Mouse (Mus musculus) heart, postnatal 0 days (tissue): ENCODE measurements around the gene As3mt. TPM values are rescaled to one million over a fixed set of nuclear protein-coding genes. Genes with fewer than 3 reads are reported as not detected.

Experiments used
- ATAC-seq: fragments of 200-750 bp; cut with Nextera tagmentation; 2 replicates; pipeline ENCODE4 v1.8.0; 2017; ENCODE audit warnings: low read depth, moderate number of reproducible peaks, moderate library complexity; ENCODE audit not compliant: insufficient read depth
- DNase-seq: peaks from one replicate; pipeline ENCODE4 v3.0.0-alpha.2; 2016; ENCODE audit warnings: low spot score
- H3K27ac ChIP-seq: fragments of 300-500 bp; sonication (generic); 2 replicates; pipeline ENCODE4 v1.5.1; 2014; ENCODE audit warnings: low read depth, mild to moderate bottlenecking
- H3K27me3 ChIP-seq: fragments of 300-500 bp; sonication (generic); 2 replicates; pipeline ENCODE4 v1.6.1; 2014; ENCODE audit warnings: low read length, mixed read lengths; ENCODE audit not compliant: control insufficient read depth, insufficient read depth
- H3K36me3 ChIP-seq: fragments of 300-500 bp; sonication (generic); replicated peaks from 2 replicates; pipeline ENCODE4 v1.6.1; 2014; ENCODE audit warnings: low read length, mixed read lengths; ENCODE audit not compliant: control insufficient read depth, insufficient read depth
- H3K4me1 ChIP-seq: fragments of 300-500 bp; sonication (generic); 2 replicates; pipeline ENCODE4 v1.6.1; 2014; ENCODE audit warnings: antibody characterized with exemption; ENCODE audit not compliant: control insufficient read depth, insufficient read depth
- H3K4me2 ChIP-seq: fragments of 300-500 bp; sonication (generic); 2 replicates; pipeline ENCODE4 v1.6.1; 2014; ENCODE audit warnings: low read depth, mild to moderate bottlenecking, low read length, moderate library complexity
- H3K4me3 ChIP-seq: fragments of 300-500 bp; sonication (generic); 2 replicates; pipeline ENCODE4 v1.5.1; 2014; ENCODE audit warnings: low read depth, low read length
- H3K9ac ChIP-seq: fragments of 300-500 bp; sonication (generic); replicated peaks from 2 replicates; pipeline ENCODE4 v1.6.1; 2014; ENCODE audit warnings: low read depth, low read length, mixed read lengths
- H3K9me3 ChIP-seq: fragments of 300-500 bp; sonication (generic); replicated peaks from 2 replicates; pipeline ENCODE4 v1.6.1; 2016; ENCODE audit warnings: low read length; ENCODE audit not compliant: control insufficient read depth
- CTCF ChIP-seq: IDR thresholded peaks from 2 replicates; pipeline ENCODE4 v1.5.1; 2016; ENCODE audit warnings: antibody characterized with exemption, control low read depth, low read depth
- EP300 ChIP-seq: IDR thresholded peaks from 2 replicates; pipeline ENCODE4 v1.6.1; 2016; ENCODE audit warnings: antibody characterized with exemption, low read depth
- WGBS: fragments of 180-500 bp; shearing (Covaris S2); extraction: QIAGEN DNeasy Blood & Tissue Kit; methylation state at CpG from one replicate; pipeline ENCODE4 v1.1.7; 2014; 5-methylcytosine and 5-hydroxymethylcytosine counted together
- polyA plus RNA-seq: library from polyadenylated mRNA; unstranded; fragments of >200 nt; fragmentation: Nextera tagmentation; extraction: Ambion mirVana; gene quantifications from 2 replicates; pipeline ENCODE4 v1.2.1, GENCODE M21; 2015
- total RNA-seq: library from RNA; depleted of rRNA; stranded (reverse); fragments of >200 nt; gene quantifications from 2 replicates; pipeline ENCODE4 v1.2.3, GENCODE M21; 2014; ENCODE audit warnings: low replicate concordance

As3mt gene
- total and polyA plus RNA-seq, 2 experiments from 2014 or later: 24.1 to 61.7 TPM

- ATAC-seq: no peak
- H3K36me3 ChIP-seq: peaks cover 53% of the 10 kb centered on the region
- WGBS: 78% methylated on average over 4 of the region's 4 CpGs
- no peak overlapping the region for H3K4me3 ChIP-seq
- no peak overlapping the region for H3K9ac ChIP-seq
- no peaks in the 10 kb centered on the region for H3K4me1 ChIP-seq
- no peak overlapping the region for H3K27ac ChIP-seq
- H3K4me2 ChIP-seq: no peak overlapping the region
- TF ChIP-seq EP300 (no peak), CTCF (no peak)
- no peaks in the 10 kb centered on the region for H3K27me3 ChIP-seq
- H3K9me3 ChIP-seq: 0 out of 2 replicates have a peak, but pooled peaks cover 4% of the 10 kb centered on the region
- DNase-seq: no peak
Observed at GRCm38 (mm10) chr19:46718150-46718549, 10.9 kb downstream of the As3mt start.

GRCm38 (mm10) chr19:46724411-46724810, 17.2 kb downstream of the As3mt start:
- H3K27ac ChIP-seq: no peak overlapping the region
- H3K4me2 ChIP-seq: no peak overlapping the region
- ATAC-seq (no peak), DNase-seq (no peak)
- 72% methylated on average over 11 of the region's 11 CpGs for whole genome bisulfite sequencing
- H3K4me1 ChIP-seq: no peaks in the 10 kb centered on the region
- H3K4me3 ChIP-seq: no peak overlapping the region
- H3K27me3 ChIP-seq: no peaks in the 10 kb centered on the region
- H3K9ac ChIP-seq: no peak overlapping the region
- no peaks in the 10 kb centered on the region for H3K9me3 ChIP-seq
- no peak for TF ChIP-seq EP300
- TF ChIP-seq CTCF: no peak
- H3K36me3 ChIP-seq: peaks cover 35% of the 10 kb centered on the region

GRCm38 (mm10) chr19:46726142-46726541, 18.9 kb downstream of the As3mt start:
- H3K4me1 ChIP-seq: no peaks in the 10 kb centered on the region
- 97% methylated on average over 8 of the region's 8 CpGs for WGBS
- no peaks in the 10 kb centered on the region for H3K27me3 ChIP-seq
- peaks cover 18% of the 10 kb centered on the region for H3K36me3 ChIP-seq
- no peak overlapping the region for H3K27ac ChIP-seq
- TF ChIP-seq CTCF (no peak), EP300 (no peak)
- no peak for ATAC-seq
- DNase-seq: no peak
- H3K4me3 ChIP-seq: no peak overlapping the region
- no peaks in the 10 kb centered on the region for H3K9me3 ChIP-seq
- H3K9ac ChIP-seq: no peak overlapping the region
- no peak overlapping the region for H3K4me2 ChIP-seq

GRCm38 (mm10) chr19:46727140-46727736, 20.0 kb downstream of the As3mt start:
- peaks cover 11% of the 10 kb centered on the region; the same call in 1 of the 2 replicates for H3K36me3 ChIP-seq
- WGBS: 59% methylated on average over 8 of the region's 8 CpGs
- no peak overlapping the region for H3K4me2 ChIP-seq
- H3K9ac ChIP-seq: no peak overlapping the region
- H3K27me3 ChIP-seq: no peaks in the 10 kb centered on the region
- H3K4me1 ChIP-seq: no peaks in the 10 kb centered on the region
- DNase-seq (no peak), ATAC-seq (no peak)
- no peaks in the 10 kb centered on the region for H3K9me3 ChIP-seq
- TF ChIP-seq CTCF (no peak), EP300 (no peak)
- H3K4me3 ChIP-seq: no peak overlapping the region
- no peak overlapping the region for H3K27ac ChIP-seq

- H3K4me2 ChIP-seq: no peak overlapping the region
Observed at GRCm38 (mm10) chr19:46727945-46728540, 20.8 kb downstream of the As3mt start.

GRCm38 (mm10) chr19:46728909-46729308, 21.7 kb downstream of the As3mt start:
- 74% methylated on average over 3 of the region's 3 CpGs for WGBS
- no peak for ATAC-seq
- H3K27me3 ChIP-seq: no peaks in the 10 kb centered on the region
- H3K4me2 ChIP-seq: no peak overlapping the region
- H3K9me3 ChIP-seq: no peaks in the 10 kb centered on the region
- H3K9ac ChIP-seq: no peak overlapping the region
- no peak overlapping the region for H3K4me3 ChIP-seq
- TF ChIP-seq EP300: no peak
- TF ChIP-seq CTCF: no peak
- DNase-seq: no peak
- no peaks in the 10 kb centered on the region for H3K4me1 ChIP-seq
- H3K27ac ChIP-seq: no peak overlapping the region
- peaks cover 19% of the 10 kb centered on the region for H3K36me3 ChIP-seq

More at GRCm38 (mm10) chr19:46727945-46728540, 20.8 kb downstream of the As3mt start:
- Histone ChIP-seq H3K4me3 (no peak overlapping the region), H3K27me3 (no peaks in the 10 kb centered on the region), H3K4me1 (no peaks in the 10 kb centered on the region), H3K27ac (no peak overlapping the region), H3K9ac (no peak overlapping the region), H3K36me3 (peaks cover 13% of the 10 kb centered on the region; the same call in 1 of the 2 replicates), H3K9me3 (no peaks in the 10 kb centered on the region)
- DNase-seq (peak; percentile 30), ATAC-seq (peak; percentile 64; the same call in 1 of the 2 replicates)
- TF ChIP-seq EP300: no peak
- no peak for TF ChIP-seq CTCF
- 28% methylated on average over 11 of the region's 11 CpGs for WGBS
